Mouse (Mus musculus): ENCODE results near the gene 2610021A01Rik.
"Not testable (repeated sequence)": the region's sequence is repeated elsewhere in the genome, so short reads cannot be mapped to it uniquely, and the experiment has no call there.

DNA sequence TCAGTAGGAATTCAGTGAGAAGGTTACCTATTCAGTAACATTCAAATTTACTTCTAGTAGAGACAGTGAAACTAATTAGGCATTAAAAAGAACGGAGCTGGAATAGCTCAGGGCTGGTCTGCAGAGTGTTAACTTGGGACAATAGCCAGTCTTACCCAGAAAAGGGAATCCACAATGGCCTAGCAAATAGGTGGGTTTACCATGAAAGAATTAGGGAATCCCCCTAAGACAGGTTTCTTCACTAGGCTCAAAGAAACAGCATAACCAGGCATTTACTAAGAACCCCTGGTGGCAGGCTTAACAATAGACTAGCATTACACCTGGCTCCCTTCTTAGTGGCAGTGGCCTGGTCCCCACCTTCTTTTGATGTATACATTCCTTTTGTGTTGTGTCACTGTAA lies 75.3 kb downstream of the 2610021A01Rik start:
- TF ChIP-seq HCFC1 (IDR thresholded peaks at IDR 0.05; ENCODE audit: borderline replicate concordance, insufficient read depth, low read length); ZNF384 (IDR thresholded peaks at IDR 0.05; ENCODE audit: low read depth, low read length): not testable (repeated sequence)
